Comparison of ENCODE assay signal across 10 mouse cellular contexts in genomic region chr17:31061346-31062095, GRCm38 (mm10). TPM values are rescaled to one million over a fixed set of nuclear protein-coding genes. Genes with fewer than 3 reads are reported as not detected.
DNase-seq lines count a peak whose midpoint lies in the region; ATAC-seq and TF ChIP-seq lines count a peak whose summit lies in the region.
"Had no signal": no experiment of that assay in that cellular context is flagged by ENCODE, and none has a peak within 500 bp of the region (broad histone marks: within the 10 kb centered on the region; RNA-seq: fewer than 3 reads in every experiment).

No protein-coding gene starts in this region.

- 81% methylated on average over 3 of the region's 3 CpGs for WGBS in forebrain, postnatal 0 days
- WGBS in forebrain, embryonic 13.5 days: 74% methylated on average over 3 of the region's 3 CpGs
- 66% methylated on average over 3 of the region's 3 CpGs for WGBS in liver, adult 2 months

- H3K9me3 ChIP-seq in forebrain, postnatal 0 days (ENCODE audit: low read length): no peaks in the 10 kb centered on the region
- no peaks in the 10 kb centered on the region for H3K9me3 ChIP-seq in forebrain, embryonic 13.5 days (replicated peaks)
- no peaks in the 10 kb centered on the region for H3K9me3 ChIP-seq in MEL (replicated peaks; ENCODE audit: insufficient read depth, low read length)

- TF ChIP-seq POLR2A in MEL (IDR thresholded peaks at IDR 0.05; ENCODE audit: control insufficient read depth in 1 of 2, insufficient read depth in 1 of 2, low read depth in 1 of 2, low read length in 2 of 2, poor library complexity in 1 of 2): no peak
- no peak for TF ChIP-seq POLR2A in liver, adult 2 months (IDR thresholded peaks at IDR 0.05; ENCODE audit: extremely low read depth, insufficient read depth, low read length)

- no peak overlapping the region for H3K27ac ChIP-seq in forebrain, postnatal 0 days (ENCODE audit: low read depth, low read length)
- no peak overlapping the region for H3K27ac ChIP-seq in forebrain, embryonic 13.5 days
- H3K27ac ChIP-seq in layer of hippocampus, adult 2 months: peak overlapping the region; percentile 98; the same call in 1 of the 2 replicates
- H3K27ac ChIP-seq in MEL (ENCODE audit: control insufficient read depth, low read depth, low read length): peak overlapping the region; percentile 99
- H3K27ac ChIP-seq in liver, adult 2 months (replicated peaks; ENCODE audit: insufficient read depth, low read depth, low read length): peak overlapping the region; percentile 47

- H3K4me2 ChIP-seq in forebrain, postnatal 0 days (ENCODE audit: low read depth): 0 out of 2 replicates have a peak overlapping the region, but pooled peaks have one; percentile 2
- no peak overlapping the region for H3K4me2 ChIP-seq in forebrain, embryonic 13.5 days

- H3K4me1 ChIP-seq in forebrain, postnatal 0 days (ENCODE audit: insufficient read depth): no peaks in the 10 kb centered on the region
- H3K4me1 ChIP-seq in forebrain, embryonic 13.5 days: peaks cover 45% of the 10 kb centered on the region
- peaks cover 15 to 33% of the 10 kb centered on the region in 2 experiments for H3K4me1 ChIP-seq in MEL (ENCODE audit: control insufficient read depth in 1 of 2, insufficient read depth in 2 of 2, low read length in 2 of 2)
- peaks cover 8% of the 10 kb centered on the region; the same call in 1 of the 2 replicates for H3K4me1 ChIP-seq in liver, adult 2 months (ENCODE audit: control insufficient read depth, insufficient read depth, low read length)

- H3K27me3 ChIP-seq in forebrain, postnatal 0 days (ENCODE audit: insufficient read depth, low read length): no peaks in the 10 kb centered on the region
- H3K27me3 ChIP-seq in forebrain, embryonic 13.5 days: peaks cover 16% of the 10 kb centered on the region
- H3K27me3 ChIP-seq in MEL (ENCODE audit: control insufficient read depth in 1 of 2, insufficient read depth in 2 of 2, low read length in 2 of 2): no peaks in the 10 kb centered on the region
- peaks cover 3% of the 10 kb centered on the region; the same call in 1 of the 2 replicates for H3K27me3 ChIP-seq in liver, adult 2 months (ENCODE audit: control insufficient read depth, insufficient read depth, low read length)

- no peak for DNase-seq in forebrain, postnatal 0 days
- no peak for DNase-seq in layer of hippocampus, adult 2 months (ENCODE audit: low spot score in 2 of 2)
- no peak for DNase-seq in layer of hippocampus, postnatal 25 days (ENCODE audit: extremely low spot score in 1 of 2, low spot score in 1 of 2)
- DNase-seq in MEL (ENCODE audit: low read depth, low spot score): no peak
- no peak for DNase-seq in liver, adult 2 months (ENCODE audit: extremely low read depth, low read depth, low spot score)
- no peak for DNase-seq in natural killer cell, adult 2 months (ENCODE audit: low spot score in 2 of 2)
- no peak for DNase-seq in adrenal gland, postnatal 36 days

- H3K36me3 ChIP-seq in forebrain, postnatal 0 days (ENCODE audit: insufficient read depth): peaks cover 8% of the 10 kb centered on the region; the same call in 1 of the 2 replicates
- H3K36me3 ChIP-seq in forebrain, embryonic 13.5 days (ENCODE audit: poor library complexity, severe bottlenecking): peaks cover 18% of the 10 kb centered on the region; the same call in 1 of the 2 replicates
- H3K36me3 ChIP-seq in MEL (ENCODE audit: control insufficient read depth in 1 of 2, insufficient read depth in 2 of 2, low read length in 2 of 2): peaks cover 0 to 21% of the 10 kb centered on the region in 2 experiments; a peak in 2 of 4 replicates
- H3K36me3 ChIP-seq in liver, adult 2 months (ENCODE audit: control insufficient read depth, insufficient read depth, low read length): no peaks in the 10 kb centered on the region

- no peak for TF ChIP-seq CTCF in forebrain, postnatal 0 days (IDR thresholded peaks at IDR 0.05; ENCODE audit: low read depth)
- no peak for TF ChIP-seq CTCF in layer of hippocampus, adult 2 months (conservative IDR thresholded peaks at IDR 0.05)
- TF ChIP-seq CTCF in MEL (IDR thresholded peaks at IDR 0.05 in 2 of 3, conservative IDR thresholded peaks at IDR 0.05 in 1 of 3; ENCODE audit: control insufficient read depth in 1 of 3, insufficient read depth in 1 of 3, low read depth in 2 of 3, low read length in 3 of 3, poor library complexity in 1 of 3, severe bottlenecking in 1 of 3): no peak
- TF ChIP-seq CTCF in liver, adult 2 months (IDR thresholded peaks at IDR 0.05; ENCODE audit: low read depth, low read length): no peak

- no peak for TF ChIP-seq RAD21 in MEL (IDR thresholded peaks at IDR 0.05; ENCODE audit: low read depth, low read length)

- no peak overlapping the region for H3K4me3 ChIP-seq in forebrain, postnatal 0 days (ENCODE audit: low read depth, low read length)
- no peak overlapping the region for H3K4me3 ChIP-seq in forebrain, embryonic 13.5 days
- H3K4me3 ChIP-seq in layer of hippocampus, adult 2 months: peak overlapping the region; percentile 94; the same call in 1 of the 2 replicates
- H3K4me3 ChIP-seq in MEL (ENCODE audit: control insufficient read depth in 1 of 2, insufficient read depth in 1 of 2, low read depth in 2 of 2, low read length in 2 of 2): peak overlapping the region in 1 of 2 experiments; percentile 52; a peak in 2 of 4 replicates
- H3K4me3 ChIP-seq in liver, adult 2 months (ENCODE audit: insufficient read depth, low read depth, low read length): no peak overlapping the region

- ATAC-seq in forebrain, postnatal 0 days: no peak
- ATAC-seq in forebrain, embryonic 13.5 days: no peak
- ATAC-seq: forebrain, embryonic 14.5 days; Patski had no signal

- TF ChIP-seq EP300 in MEL (IDR thresholded peaks at IDR 0.05; ENCODE audit: low read depth in 1 of 2, low read length in 2 of 2): peak; percentile 44 to 84; a peak in 3 of 4 replicates

- H3K79me2 ChIP-seq in MEL (ENCODE audit: control insufficient read depth, insufficient read depth, low read length, poor library complexity): peaks cover 2% of the 10 kb centered on the region; the same call in 1 of the 2 replicates
- H3K79me2 ChIP-seq in liver, adult 2 months (ENCODE audit: control insufficient read depth, insufficient read depth, low read length): no peaks in the 10 kb centered on the region

- no peak overlapping the region for H3K9ac ChIP-seq in forebrain, postnatal 0 days
- no peak overlapping the region for H3K9ac ChIP-seq in forebrain, embryonic 13.5 days
- H3K9ac ChIP-seq in MEL (ENCODE audit: control insufficient read depth, low read depth, low read length, poor library complexity, severe bottlenecking): peak overlapping the region; percentile 75
- no peak overlapping the region for H3K9ac ChIP-seq in liver, adult 2 months (ENCODE audit: low read depth, low read length)

TF ChIP-seq in MEL, 35 proteins besides CTCF, POLR2A, EP300 and RAD21 (continues in another document):
- TF ChIP-seq UBTF (IDR thresholded peaks at IDR 0.05; ENCODE audit: borderline replicate concordance, insufficient read depth, low read depth, low read length): no peak
- no peak for TF ChIP-seq E2F4 (IDR thresholded peaks at IDR 0.05; ENCODE audit: borderline replicate concordance, low read depth, low read length)
- no peak for TF ChIP-seq MEF2A (IDR thresholded peaks at IDR 0.05; ENCODE audit: extremely low read depth, insufficient replicate concordance, low read depth, low read length, poor library complexity, severe bottlenecking)
- 0 out of 2 replicates have a peak, but pooled peaks have one; percentile 38 for TF ChIP-seq CHD1 (IDR thresholded peaks at IDR 0.05; ENCODE audit: low read depth, low read length)
- TF ChIP-seq TAL1 (IDR thresholded peaks at IDR 0.05; ENCODE audit: low read length): no peak
- no peak for TF ChIP-seq MXI1 (IDR thresholded peaks at IDR 0.05; ENCODE audit: low read depth, low read length)
- no peak for TF ChIP-seq NRF1 (IDR thresholded peaks at IDR 0.05; ENCODE audit: insufficient read depth, low read depth, low read length, poor library complexity, severe bottlenecking)
- TF ChIP-seq ZNF384 (IDR thresholded peaks at IDR 0.05; ENCODE audit: low read depth, low read length): no peak
- no peak for TF ChIP-seq HCFC1 (IDR thresholded peaks at IDR 0.05; ENCODE audit: low read depth, low read length)
- peak; percentile 71; the same call in 1 of the 2 replicates for TF ChIP-seq MAX (IDR thresholded peaks at IDR 0.05; ENCODE audit: low read length)
- TF ChIP-seq MYB (IDR thresholded peaks at IDR 0.05; ENCODE audit: low read depth, low read length): 0 out of 2 replicates have a peak, but pooled peaks have one; percentile 1
- 0 out of 2 replicates have a peak, but pooled peaks have one; percentile 28 for TF ChIP-seq KAT2A (conservative IDR thresholded peaks at IDR 0.05; ENCODE audit: low read depth, low read length)
- no peak for TF ChIP-seq ZC3H11A (IDR thresholded peaks at IDR 0.05; ENCODE audit: low read depth, low read length)
- peak; percentile 19; the same call in 1 of the 2 replicates for TF ChIP-seq RCOR1 (IDR thresholded peaks at IDR 0.05; ENCODE audit: low read depth, low read length)
- 0 out of 2 replicates have a peak, but pooled peaks have one; percentile 30 for TF ChIP-seq MAZ (IDR thresholded peaks at IDR 0.05; ENCODE audit: low read depth, low read length)
- no peak for TF ChIP-seq POLR2AphosphoS2 (IDR thresholded peaks at IDR 0.05; ENCODE audit: low read length)
- TF ChIP-seq ZMIZ1 (IDR thresholded peaks at IDR 0.05; ENCODE audit: low read depth, low read length): 0 out of 2 replicates have a peak, but pooled peaks have one; percentile 28
- TF ChIP-seq ZKSCAN1 (IDR thresholded peaks at IDR 0.05; ENCODE audit: low read depth, low read length): no peak
- no peak for TF ChIP-seq USF2 (IDR thresholded peaks at IDR 0.05; ENCODE audit: borderline replicate concordance in 1 of 2, insufficient read depth in 1 of 2, low read depth in 1 of 2, low read length in 2 of 2)
- no peak for TF ChIP-seq USF1 (IDR thresholded peaks at IDR 0.05; ENCODE audit: low read depth, low read length)
- TF ChIP-seq BHLHE40 (IDR thresholded peaks at IDR 0.05; ENCODE audit: borderline replicate concordance, low read depth, low read length): peak; percentile 90

RNA-seq across cellular contexts. Expression of gene Abcg1, which starts 4.0 kb away (rescaled TPM):
- total RNA-seq in forebrain, postnatal 0 days (2014; rRNA removed): 16.8 and 24.2 TPM in 2 replicates
- polyA plus RNA-seq in forebrain, postnatal 0 days (2015; fragmentation: Nextera tagmentation; extraction: Ambion mirVana): 11.1 and 16.1 TPM in 2 replicates
- polyA plus RNA-seq in forebrain, embryonic 13.5 days (2015; fragmentation: Nextera tagmentation; extraction: Ambion mirVana): 18.2 and 18.7 TPM in 2 replicates
- 10 to 100 TPM; 75.7 to 83.3 TPM for total RNA-seq in layer of hippocampus, adult 2 months (2021)
- 10 to 100 TPM; 54.2 to 60.3 TPM for total RNA-seq in layer of hippocampus, postnatal 25 days (2021)
- 10.4 and 11.6 TPM in 2 replicates for total RNA-seq in MEL (2012; rRNA removed)
- polyA plus RNA-seq in MEL (2012; ENCODE audit: insufficient read depth in 1 of 2, insufficient read length in 2 of 2, low read depth in 1 of 2, low replicate concordance in 2 of 2, missing spikeins in 1 of 2): 10 to 100 TPM in 1 of 2 experiments, not detected in 1; 18.0 TPM
- 5.0 and 6.0 TPM in 2 replicates for total RNA-seq in liver, adult 2 months (2014; rRNA removed)
- 1.8 and 3.4 TPM in 2 replicates for polyA plus RNA-seq in liver, adult 2 months (2012; rRNA removed)
- 10 to 100 TPM; 10.0 to 12.7 TPM for total RNA-seq in adrenal gland, postnatal 36 days (2021)

Comparison
In these comparisons a context has a peak if more than half of its experiments do, and no peak if none do; other contexts are left out.
1. H3K27ac ChIP-seq: peak in layer of hippocampus, adult 2 months (single experiment), MEL (single experiment) and liver, adult 2 months (single experiment); none in forebrain, postnatal 0 days (single experiment) and forebrain, embryonic 13.5 days (single experiment).